Mouse (Mus musculus) stomach, postnatal 0 days (tissue): ENCODE measurements at regions not wholly inside any gene's neighbourhood (a gene's known extent, or its start where the extent isn't known, plus 50 kb on each side); places are given as distances from the start of the nearest gene placed in this dataset.

Experiments used
- ATAC-seq: fragments of 200-750 bp; cut with Nextera tagmentation; 2 replicates; pipeline ENCODE4 v1.8.0; 2017; ENCODE audit not compliant: low FRiP score, low TSS enrichment
- DNase-seq: peaks from one replicate; pipeline ENCODE4 v3.0.0-alpha.2; 2016; ENCODE audit warnings: low spot score
- H3K27ac ChIP-seq: fragments of 300-500 bp; sonication (generic); replicated peaks from 2 replicates; pipeline ENCODE4 v1.5.1; 2014; ENCODE audit warnings: mild to moderate bottlenecking, control low read depth
- H3K27me3 ChIP-seq: fragments of 300-500 bp; sonication (generic); 2 replicates; pipeline ENCODE4 v1.6.1; 2014; ENCODE audit warnings: low read length; ENCODE audit not compliant: control insufficient read depth, insufficient read depth
- H3K36me3 ChIP-seq: fragments of 300-500 bp; sonication (generic); 2 replicates; pipeline ENCODE4 v1.6.1; 2014; ENCODE audit warnings: low read length, mixed read lengths; ENCODE audit not compliant: control insufficient read depth, insufficient read depth
- H3K4me1 ChIP-seq: fragments of 300-500 bp; sonication (generic); replicated peaks from 2 replicates; pipeline ENCODE4 v1.6.1; 2014; ENCODE audit warnings: antibody characterized with exemption; ENCODE audit not compliant: control insufficient read depth, insufficient read depth
- H3K4me2 ChIP-seq: fragments of 300-500 bp; sonication (generic); replicated peaks from 2 replicates; pipeline ENCODE4 v1.6.1; 2014; ENCODE audit warnings: low read depth, mild to moderate bottlenecking, control low read depth, moderate library complexity
- H3K4me3 ChIP-seq: fragments of 300-500 bp; sonication (generic); 2 replicates; pipeline ENCODE4 v1.5.1; 2014; ENCODE audit warnings: low read depth, low read length, control low read depth
- H3K9ac ChIP-seq: fragments of 300-500 bp; sonication (generic); 2 replicates; pipeline ENCODE4 v1.6.1; 2014; ENCODE audit warnings: mild to moderate bottlenecking, low read length, control low read depth, mixed read lengths
- H3K9me3 ChIP-seq: fragments of 300-500 bp; sonication (generic); 2 replicates; pipeline ENCODE4 v1.6.1; 2016; ENCODE audit warnings: low read length; ENCODE audit not compliant: control insufficient read depth
- CTCF ChIP-seq: IDR thresholded peaks from 2 replicates; pipeline ENCODE4 v1.5.1; 2016; ENCODE audit warnings: antibody characterized with exemption, low read depth, mild to moderate bottlenecking, moderate library complexity
- EP300 ChIP-seq: optimal IDR thresholded peaks from 2 replicates; pipeline ENCODE3; 2016; ENCODE audit warnings: antibody characterized with exemption
- WGBS: fragments of 180-500 bp; shearing (Covaris S2); extraction: QIAGEN DNeasy Blood & Tissue Kit; methylation state at CpG from one replicate; pipeline ENCODE4 v1.1.7; 2014; 5-methylcytosine and 5-hydroxymethylcytosine counted together

- H3K36me3 ChIP-seq = no peaks in the 10 kb centered on the region
- no peak for DNase-seq
- no peak for ATAC-seq
- H3K27me3 ChIP-seq = no peaks in the 10 kb centered on the region
- 49% methylated on average over 3 of the region's 3 CpGs for WGBS
- peak overlapping the region; percentile 56 for H3K27ac ChIP-seq
- no peak overlapping the region for H3K9ac ChIP-seq
- TF ChIP-seq EP300 (no peak), CTCF (no peak)
- no peak overlapping the region for H3K4me2 ChIP-seq
- H3K4me3 ChIP-seq = no peak overlapping the region
- no peaks in the 10 kb centered on the region for H3K9me3 ChIP-seq
- no peaks in the 10 kb centered on the region for H3K4me1 ChIP-seq
Measured at GRCm38 (mm10) chr16:29977011-29977410, 87.2 kb upstream of the Hes1 start.

DNA sequence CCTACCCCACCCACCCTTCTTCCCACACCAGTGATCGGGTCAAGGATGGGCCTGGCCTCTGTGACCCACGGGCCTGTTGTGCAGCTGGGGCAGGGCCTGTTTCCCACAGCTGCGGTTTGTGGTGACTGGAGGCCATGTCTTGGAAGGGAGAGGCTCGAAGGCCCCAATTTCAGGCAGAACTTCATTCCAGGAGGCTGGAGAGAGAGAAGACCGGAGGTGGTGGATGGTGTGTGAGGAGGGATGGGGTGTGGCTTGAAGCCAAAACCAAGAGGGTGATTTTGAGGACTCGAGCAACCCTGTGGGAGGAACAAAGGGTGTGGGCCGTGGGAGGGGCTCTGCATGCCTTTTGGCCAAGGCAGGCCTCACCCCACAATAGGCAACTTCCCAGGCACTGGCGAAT, 86.5 kb upstream of the Hes1 start:
- DNase-seq (peak; percentile 34), ATAC-seq (peak; percentile 55)
- Histone ChIP-seq H3K4me1 (no peaks in the 10 kb centered on the region), H3K27ac (peak overlapping the region; percentile 56), H3K9ac (no peak overlapping the region), H3K4me2 (no peak overlapping the region), H3K9me3 (no peaks in the 10 kb centered on the region), H3K36me3 (no peaks in the 10 kb centered on the region), H3K4me3 (no peak overlapping the region), H3K27me3 (no peaks in the 10 kb centered on the region)
- TF ChIP-seq EP300 (peak; percentile 43), CTCF (no peak)
- 45% methylated on average over 8 of the region's 8 CpGs for WGBS

DNA sequence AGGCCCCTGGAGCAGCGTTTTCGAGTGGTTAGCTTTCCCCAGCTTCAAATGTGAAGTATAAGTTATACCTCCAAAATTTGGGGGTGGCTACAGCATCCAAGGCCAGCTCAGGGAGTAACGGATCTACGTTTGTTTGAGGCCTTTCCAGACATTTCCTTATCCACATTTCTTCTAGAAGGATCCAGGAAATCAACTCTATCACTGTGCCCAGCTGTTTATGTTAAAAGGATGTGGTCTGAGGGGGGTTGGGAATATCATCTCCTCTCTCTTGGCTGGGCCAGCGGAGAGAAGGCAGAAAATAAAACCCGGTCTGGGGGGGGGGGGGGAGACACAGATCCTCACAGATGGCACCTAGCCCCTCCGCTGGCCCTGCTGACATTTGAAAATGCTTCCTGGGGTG, 85.1 kb upstream of the Hes1 start:
- Histone ChIP-seq H3K36me3 (no peaks in the 10 kb centered on the region), H3K27me3 (no peaks in the 10 kb centered on the region), H3K9ac (no peak overlapping the region), H3K27ac (no peak overlapping the region; the same call in 1 of the 2 replicates), H3K4me1 (no peaks in the 10 kb centered on the region), H3K4me2 (no peak overlapping the region), H3K4me3 (no peak overlapping the region), H3K9me3 (no peaks in the 10 kb centered on the region)
- TF ChIP-seq CTCF = no peak
- no peak for TF ChIP-seq EP300
- ATAC-seq (no peak), DNase-seq (no peak)
- WGBS = 55% methylated on average over 6 of the region's 7 CpGs

GRCm38 (mm10) chr16:29981543-29981942, 82.6 kb upstream of the Hes1 start:
- Histone ChIP-seq H3K4me3 (no peak overlapping the region), H3K9me3 (no peaks in the 10 kb centered on the region), H3K4me1 (no peaks in the 10 kb centered on the region), H3K27ac (no peak overlapping the region), H3K27me3 (no peaks in the 10 kb centered on the region), H3K9ac (no peak overlapping the region), H3K4me2 (no peak overlapping the region), H3K36me3 (no peaks in the 10 kb centered on the region)
- ATAC-seq = no peak
- WGBS = 78% methylated on average over 7 of the region's 7 CpGs
- TF ChIP-seq EP300 (no peak), CTCF (no peak)
- no peak for DNase-seq

GRCm38 (mm10) chr16:29982224-29982785, 81.9 kb upstream of the Hes1 start:
- Histone ChIP-seq H3K4me2 (no peak overlapping the region), H3K4me1 (no peaks in the 10 kb centered on the region), H3K36me3 (no peaks in the 10 kb centered on the region), H3K9me3 (no peaks in the 10 kb centered on the region), H3K4me3 (no peak overlapping the region), H3K27ac (no peak overlapping the region), H3K27me3 (no peaks in the 10 kb centered on the region), H3K9ac (no peak overlapping the region)
- DNase-seq (no peak), ATAC-seq (no peak)
- WGBS = 85% methylated on average over 8 of the region's 8 CpGs
- TF ChIP-seq CTCF (no peak), EP300 (no peak)

GRCm38 (mm10) chr16:29983161-29983560, 81.0 kb upstream of the Hes1 start:
- Histone ChIP-seq H3K9me3 (no peaks in the 10 kb centered on the region), H3K27me3 (no peaks in the 10 kb centered on the region), H3K9ac (no peak overlapping the region), H3K4me3 (no peak overlapping the region), H3K4me2 (no peak overlapping the region), H3K27ac (no peak overlapping the region), H3K36me3 (no peaks in the 10 kb centered on the region), H3K4me1 (no peaks in the 10 kb centered on the region)
- 65% methylated on average over 7 of the region's 7 CpGs for WGBS
- TF ChIP-seq EP300 (no peak), CTCF (no peak)
- DNase-seq (no peak), ATAC-seq (no peak)
